Mouse (Mus musculus): Measurements from ENCODE around the gene Amn1.
A peak's percentile ranks its signal among the peaks of the same experiment; 100 is the strongest.
"Not testable (repeated sequence)": the region's sequence is repeated elsewhere in the genome, so short reads cannot be mapped to it uniquely, and the experiment has no call there.

Gene Amn1

DNA sequence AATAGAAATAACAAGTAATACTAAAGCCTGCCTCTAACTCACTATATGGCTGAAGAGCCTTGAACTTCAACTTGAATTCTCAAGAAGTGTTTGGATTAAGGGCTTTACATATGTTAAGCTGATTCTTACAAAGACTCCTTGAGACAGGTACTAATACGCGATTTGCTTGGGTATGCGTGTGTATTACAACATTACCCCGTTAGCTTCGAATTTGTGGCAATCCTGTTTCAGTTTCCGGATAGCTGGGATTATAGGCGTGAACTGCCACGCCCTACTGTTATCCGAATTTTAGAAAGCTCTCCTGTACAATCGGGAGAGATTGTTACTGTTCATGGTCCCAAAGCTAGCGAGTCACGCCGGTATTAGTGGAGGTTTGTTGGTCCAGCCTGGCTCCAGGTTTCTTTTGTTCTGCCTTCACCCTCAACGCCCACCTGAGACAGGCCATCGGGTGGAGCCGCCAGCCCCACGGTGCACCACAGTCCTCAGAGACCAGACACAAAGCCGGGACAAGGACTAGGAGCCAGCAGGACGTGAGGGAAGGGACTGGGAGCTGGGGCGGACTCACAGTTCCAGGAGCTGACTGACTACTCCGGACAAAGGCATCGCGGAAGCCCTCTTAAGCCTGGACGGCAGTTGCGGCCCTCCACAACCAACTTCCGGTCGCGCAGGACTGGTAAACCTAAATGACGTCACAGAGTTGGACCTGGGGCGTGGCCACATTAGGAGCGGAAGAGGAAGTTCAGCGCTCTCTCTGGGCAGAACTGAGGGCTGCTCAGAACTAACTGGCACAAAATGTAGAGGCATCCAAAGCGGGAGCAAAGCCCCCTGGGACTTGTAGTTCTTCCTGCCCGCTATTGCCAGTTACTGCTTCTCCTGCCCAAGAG lies at the start of gene Amn1:
Amn1 (minus strand) TSS at position 672 of the 884 bp plus-strand sequence.
- DNase-seq (ENCODE audit: low spot score) = peak; percentile 87

DNA sequence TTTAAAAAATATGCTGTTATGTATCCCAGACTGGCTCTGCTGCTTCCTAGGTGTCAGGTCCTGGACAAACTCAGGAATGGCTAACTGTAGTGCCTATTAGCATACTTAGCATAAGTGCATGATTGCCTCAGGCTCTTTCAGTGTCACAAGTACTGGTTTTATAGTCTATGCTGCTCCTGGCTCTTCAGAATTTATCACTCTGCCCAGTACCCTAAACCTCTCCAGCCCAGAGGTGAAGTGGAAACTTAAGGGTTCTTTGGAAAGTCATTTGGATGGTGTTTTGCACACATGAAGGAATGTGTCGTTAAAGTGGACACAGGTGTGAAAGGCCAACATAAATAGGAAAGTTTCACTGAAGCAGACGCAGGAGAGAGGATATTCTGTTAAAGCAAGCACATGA lies 48.3 kb upstream of the Amn1 start:
- DNase-seq (ENCODE audit: low spot score) = no peak

DNA sequence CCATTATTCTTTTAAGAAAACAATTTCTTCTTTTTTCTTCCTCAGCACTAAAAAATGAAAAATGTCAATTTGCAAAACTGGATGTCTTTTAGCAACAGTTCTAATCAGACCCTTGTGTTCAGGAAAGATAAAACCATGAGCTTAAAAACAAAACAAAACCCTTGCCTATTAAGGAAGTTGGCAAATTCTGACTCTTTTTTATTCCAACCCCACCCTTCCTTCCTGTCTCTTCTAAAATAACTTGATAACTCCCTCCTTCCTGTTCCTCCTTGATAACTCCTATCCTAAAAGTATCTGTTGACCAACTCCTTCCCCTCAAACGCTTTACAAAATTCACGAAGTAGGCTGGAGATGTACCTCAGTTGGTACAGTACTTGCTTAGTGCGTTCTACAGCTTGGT lies 45.4 kb upstream of the Amn1 start:
- DNase-seq (ENCODE audit: low spot score) = no peak

DNA sequence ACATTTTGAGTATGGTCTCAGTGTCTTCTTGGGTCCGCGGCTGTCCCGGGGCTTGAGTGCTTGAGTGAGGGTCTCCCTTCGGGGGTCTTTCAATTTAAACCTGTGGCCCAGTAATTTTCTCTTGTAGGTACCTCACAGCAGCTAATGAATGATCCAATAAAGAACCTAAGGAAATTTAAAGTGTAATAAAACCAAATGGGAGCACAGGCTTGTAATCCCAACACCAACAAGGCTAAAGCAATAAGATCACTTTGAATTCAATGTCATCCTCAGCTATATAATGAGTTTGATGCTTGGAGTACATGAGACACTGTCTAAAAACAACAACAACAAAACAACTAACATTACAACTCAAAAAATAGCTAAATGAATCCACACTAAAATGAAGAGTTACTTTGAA lies 36.2 kb upstream of the Amn1 start:
- no peak for DNase-seq (ENCODE audit: low spot score)

DNA sequence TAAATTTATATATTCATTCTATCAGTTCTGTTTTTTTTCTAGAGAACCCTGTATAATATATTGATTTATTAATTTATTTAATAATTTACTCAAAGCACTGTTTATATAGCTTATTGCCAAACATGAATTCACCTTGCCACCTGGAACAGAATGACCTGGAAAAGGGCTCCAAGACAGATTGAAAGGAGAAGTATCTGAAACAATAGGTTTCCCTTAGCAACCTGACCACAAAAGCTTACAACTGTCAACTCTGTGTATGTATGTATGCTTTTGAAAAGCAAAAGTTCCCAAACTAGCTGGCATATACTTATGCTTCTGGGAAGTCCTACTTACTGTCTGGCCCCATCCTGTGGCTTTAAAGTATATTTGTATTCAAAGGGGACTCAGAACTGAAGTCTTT lies 32.8 kb upstream of the Amn1 start:
- no peak for DNase-seq (ENCODE audit: low spot score)

DNA sequence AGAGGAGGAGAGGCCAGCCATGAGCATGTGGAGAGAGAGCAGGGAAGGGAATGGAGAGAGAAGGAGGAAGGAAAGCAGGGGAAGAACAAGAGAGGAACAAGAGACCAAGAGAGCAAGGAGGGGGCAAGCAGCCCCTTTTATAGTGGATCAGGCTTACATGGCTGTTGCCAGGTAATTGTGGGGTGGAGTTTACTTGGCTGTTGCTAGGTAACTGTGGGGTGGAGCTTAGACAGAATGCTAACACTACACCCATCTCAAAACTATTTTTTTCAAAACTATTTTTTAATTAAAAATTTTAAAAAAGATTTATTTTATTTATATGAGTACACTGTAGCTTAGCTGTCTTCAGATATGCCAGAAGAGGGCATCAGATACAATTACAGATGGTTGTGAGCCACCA lies 10.1 kb upstream of the Amn1 start:
- no peak for DNase-seq (ENCODE audit: low spot score)

DNA sequence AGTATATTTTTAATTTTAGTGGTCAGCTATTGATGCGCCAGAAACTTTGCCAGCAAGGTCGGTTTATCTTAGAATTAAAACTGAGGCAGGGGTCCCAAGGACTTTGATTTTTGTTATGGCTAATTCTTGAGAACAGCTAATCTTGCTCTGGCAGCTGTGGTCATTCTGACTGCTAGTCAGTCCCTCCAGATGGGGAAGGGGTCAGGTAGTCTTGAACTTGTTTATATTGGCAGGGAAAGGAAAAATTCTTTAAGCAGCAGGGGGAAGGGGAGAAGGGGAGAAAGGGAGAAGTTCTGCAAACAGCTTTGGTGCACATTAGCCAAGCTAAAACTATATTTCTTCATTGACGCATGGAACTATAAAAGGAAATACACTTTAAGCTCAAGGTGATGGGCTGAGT lies 8.6 kb upstream of the Amn1 start:
- no peak for DNase-seq (ENCODE audit: low spot score)

DNA sequence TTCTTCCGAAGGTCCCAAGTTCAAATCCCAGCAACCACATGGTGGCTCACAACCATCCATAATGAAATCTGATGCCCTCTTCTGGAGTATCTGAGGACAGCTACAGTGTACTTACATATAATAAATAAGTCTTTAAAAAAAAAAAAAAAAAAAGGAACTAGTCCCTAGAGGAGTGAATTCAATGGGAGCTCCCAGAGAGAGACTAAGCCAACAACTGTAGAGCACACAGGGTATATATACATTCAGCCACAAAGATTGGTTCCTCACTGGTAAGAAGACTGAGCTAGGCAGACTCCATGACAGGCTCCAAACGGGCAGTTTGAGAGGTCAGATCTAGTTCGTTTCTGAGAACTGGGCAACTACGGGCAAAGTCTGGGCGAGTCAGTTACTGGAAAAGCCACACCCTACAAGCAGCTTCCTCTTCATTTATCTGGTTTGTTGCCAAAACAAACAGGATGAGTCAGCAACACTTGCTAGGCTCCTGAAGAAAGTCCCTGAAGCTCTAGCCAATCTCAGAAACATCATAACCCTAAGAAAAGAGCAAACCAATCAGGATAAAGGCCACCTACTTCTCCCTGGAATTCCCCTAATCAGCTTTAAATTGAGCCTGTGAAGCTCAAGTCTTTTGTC lies 4.9 kb upstream of the Amn1 start:
- no peak for DNase-seq (ENCODE audit: low spot score)

DNA sequence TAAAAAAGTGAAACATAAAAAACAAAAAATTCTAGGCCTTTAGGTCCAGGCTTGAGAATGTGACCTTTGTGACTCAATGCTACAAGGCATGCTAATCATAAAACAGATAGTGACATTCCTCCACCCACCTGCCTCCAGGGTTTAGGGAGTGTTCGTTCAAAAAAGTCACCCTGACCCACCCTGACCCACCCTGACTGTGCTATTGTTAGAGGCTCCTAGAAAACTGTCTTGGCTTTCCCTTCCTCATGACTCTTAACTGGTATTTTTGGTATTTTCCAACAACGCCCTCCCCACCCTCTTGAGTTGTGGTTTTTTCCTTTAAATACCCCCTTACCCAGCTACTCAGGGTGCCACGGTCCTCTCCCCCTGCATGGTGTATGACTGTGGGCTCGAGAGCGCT lies 3.4 kb upstream of the Amn1 start:
- not testable (repeated sequence) for DNase-seq (ENCODE audit: low spot score)

DNA sequence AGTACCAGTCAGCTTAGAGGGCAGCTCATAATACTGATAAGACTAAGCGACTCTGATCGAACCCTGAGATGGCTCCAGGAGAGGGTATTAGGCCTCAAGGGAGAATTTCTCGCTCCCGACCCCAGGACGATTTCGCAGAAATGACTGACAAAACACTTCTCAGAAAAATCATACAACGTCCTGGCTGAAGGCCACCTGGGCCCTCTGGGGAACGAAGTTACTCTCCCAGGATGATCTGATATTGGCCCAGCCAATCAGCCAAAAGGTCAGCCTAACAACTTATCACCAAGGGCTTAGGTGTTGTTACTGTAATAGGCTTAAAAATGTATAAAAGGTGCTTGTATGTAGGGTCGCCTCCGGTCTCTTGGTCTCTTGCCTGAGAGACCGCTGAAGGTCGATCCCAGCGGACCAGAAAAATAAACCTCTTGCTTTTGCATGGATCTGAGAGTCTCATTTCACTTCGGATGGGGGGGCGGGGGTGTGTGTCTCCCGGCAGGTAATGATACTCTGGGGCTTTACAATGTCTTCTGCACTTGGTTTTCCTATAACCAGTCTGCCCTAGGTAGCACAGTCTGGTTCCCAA lies 919 bp upstream of the Amn1 start:
- no peak for DNase-seq (ENCODE audit: low spot score)

DNA sequence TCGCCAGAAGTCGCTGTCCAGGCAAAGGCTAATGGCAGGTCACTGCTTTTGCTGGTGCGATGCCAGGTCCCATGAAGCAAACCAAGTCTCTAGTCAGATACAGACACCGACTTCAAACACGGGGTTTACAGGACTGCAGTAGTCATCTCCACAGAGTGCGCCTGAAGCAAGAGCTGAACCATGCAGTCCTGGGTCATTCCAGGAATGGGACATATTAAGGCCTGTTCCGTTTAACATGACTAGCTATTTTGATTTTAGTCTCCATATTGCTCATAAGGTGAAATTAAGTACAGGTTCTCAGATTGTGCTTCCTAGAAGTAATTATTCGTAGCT lies 379 bp upstream of the Amn1 start:
- no peak for DNase-seq (ENCODE audit: low spot score)

DNA sequence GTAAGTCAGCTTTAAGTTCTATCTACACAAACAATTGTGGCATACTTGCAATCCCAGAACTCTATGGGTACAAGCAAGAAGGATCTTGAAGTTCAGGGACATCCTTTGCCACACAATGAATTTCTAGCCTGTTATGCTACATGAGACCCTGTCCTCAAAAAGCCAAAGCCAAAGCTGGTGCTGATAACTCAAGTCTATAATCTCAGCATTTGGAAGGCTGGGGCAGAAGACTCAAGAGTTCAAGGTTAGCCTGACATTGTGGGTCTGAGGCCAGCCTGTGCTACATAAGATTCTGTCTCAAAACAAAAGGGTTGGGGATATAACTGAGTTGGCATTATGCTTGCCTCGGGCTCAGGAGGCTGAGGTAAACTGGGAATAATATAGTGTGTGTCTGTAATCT lies 1.1 kb downstream of the Amn1 start:
- no peak for DNase-seq (ENCODE audit: low spot score)

DNA sequence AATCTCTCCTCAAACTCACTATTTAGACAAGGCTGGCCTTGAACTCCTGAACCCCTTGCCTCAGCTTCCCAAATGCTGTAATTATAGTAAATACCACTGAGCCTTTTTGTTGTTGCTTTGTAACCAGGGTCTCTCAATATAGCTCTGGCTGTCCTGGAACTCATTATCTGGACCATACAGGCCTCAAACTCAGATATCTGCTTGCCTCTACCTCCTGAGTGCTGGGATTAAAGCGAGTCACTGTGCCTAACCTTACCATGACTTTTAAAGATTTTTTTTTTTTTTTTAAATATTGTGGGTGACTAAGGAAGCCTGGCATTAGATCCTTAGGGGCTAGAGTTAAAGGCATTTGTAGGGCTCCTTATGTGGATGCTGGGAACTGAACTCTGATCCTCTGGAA lies 4.5 kb downstream of the Amn1 start:
- DNase-seq (ENCODE audit: low spot score) = no peak

DNA sequence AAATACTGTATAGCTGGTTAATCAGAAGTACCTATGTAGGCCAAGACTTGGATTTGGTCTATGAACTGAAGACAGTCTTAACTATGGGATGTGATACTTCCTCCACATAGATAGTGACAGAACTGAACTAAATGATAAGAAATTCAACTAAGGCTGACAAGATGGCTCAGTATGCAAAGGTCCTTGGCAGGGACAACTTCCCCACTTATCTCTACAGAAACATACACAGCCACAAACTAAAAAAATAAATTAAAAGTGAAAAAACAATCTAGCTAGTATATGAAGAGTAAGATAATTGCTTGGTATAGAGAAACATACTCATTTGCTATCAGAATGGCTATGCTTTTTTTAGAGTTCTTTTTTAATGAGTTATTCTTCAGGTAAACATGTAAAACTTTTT lies 9.4 kb downstream of the Amn1 start:
- no peak for DNase-seq (ENCODE audit: low spot score)

DNA sequence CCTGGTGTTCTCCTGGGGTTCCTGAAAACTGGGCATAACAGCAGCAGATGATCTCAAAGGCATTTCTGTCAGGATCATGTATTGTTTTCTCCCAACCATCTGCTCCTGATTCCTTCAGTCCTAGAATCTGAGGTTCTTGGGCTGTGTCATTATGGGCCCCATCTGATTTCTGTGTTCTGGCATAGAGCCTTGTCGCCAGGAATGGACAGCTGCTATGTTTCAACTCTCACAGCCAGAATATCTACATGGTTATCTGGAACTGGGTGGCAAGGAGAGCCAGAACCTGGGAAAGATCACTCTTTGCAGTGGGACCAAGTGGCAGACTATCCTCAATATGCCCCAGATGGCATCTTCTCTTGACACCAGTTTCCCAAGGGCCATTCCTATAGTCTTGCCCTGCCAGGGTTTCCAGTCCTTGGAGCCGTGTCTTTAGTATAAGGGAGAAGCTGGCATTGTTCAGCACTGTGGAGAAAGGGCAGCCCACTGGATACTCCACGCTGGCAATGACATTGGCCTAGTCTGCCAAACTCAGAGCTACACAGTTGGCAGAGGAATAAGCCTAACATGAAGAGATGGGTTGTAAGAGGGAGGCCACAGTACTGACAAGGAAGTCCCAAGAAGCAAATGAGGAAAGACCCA lies 13.5 kb downstream of the Amn1 start:
- DNase-seq (ENCODE audit: low spot score) = no peak

DNA sequence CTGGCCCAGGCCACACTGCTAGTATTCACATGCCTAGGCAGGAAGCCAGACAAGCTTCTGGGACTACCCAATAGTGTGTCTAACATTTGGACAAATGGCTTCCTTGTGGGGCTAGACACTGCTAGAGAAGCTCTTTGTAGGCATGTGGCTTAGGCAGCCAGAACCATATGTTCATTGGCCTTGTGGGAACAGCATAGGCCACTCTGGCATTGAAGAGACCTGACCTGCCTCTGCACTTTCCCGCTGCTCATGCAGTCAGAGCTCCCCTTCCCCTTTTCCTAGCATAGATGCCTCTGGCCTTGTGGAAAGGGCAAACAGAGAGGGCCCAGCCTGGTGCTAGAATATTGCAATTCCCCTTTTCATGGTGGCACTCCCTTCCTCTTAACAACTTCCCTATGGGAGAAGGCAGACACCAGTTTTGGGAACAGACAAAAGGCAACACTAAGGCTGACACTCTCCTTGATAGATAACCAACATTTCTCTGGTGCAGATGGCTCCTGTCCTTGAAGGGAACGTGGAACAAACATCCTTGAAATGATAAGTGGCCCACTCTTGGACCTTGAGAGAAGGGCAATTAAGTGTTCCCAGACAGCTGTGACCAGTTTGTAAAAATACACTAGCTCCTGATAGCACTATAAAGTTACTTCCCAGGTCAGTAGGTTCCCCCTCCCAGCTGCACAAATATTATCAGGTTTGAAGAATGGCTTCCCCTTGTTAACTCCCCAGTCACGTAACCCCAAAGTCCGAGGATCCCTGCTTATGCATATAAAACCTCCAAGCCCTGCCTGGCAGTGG lies 14.5 kb downstream of the Amn1 start:
- no peak for DNase-seq (ENCODE audit: low spot score)

DNA sequence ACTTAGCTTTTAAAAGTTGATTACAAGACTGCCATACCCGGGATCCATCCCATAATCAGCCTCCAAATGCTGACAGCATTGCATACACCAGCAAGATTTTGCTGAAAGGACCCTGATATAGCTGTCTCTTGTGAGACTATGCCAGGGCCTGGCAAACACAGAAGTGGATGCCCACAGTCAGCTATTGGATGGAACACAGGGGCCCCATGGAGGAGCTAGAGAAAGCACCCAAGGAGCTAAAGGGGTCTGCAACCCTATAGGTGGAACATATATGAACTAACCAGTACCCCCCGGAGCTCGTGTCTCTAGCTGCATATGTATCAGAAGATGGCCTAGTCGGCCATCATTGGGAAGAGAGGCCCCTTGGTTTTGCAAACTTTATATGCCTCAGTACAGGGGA lies 18.5 kb downstream of the Amn1 start:
- not testable (repeated sequence) for DNase-seq (ENCODE audit: low spot score)

DNA sequence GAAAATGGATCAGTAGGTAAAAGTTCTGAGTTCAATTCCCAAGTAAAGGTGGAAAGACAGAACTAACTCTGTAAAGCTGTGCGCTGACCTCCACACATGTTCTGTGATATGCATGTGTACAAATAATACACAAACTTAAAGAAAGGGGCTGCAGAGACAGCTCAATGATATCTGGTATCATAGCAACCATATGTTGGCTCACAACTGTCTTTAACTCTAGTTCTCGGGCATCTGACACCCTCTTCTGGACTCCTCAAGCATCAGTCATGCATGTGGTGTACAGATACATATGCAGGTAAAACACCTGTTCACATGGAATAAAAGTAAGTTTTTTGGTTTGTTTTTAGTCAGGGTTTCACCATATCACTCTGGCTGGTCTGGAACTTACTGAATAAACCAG lies 20.1 kb downstream of the Amn1 start:
- no peak for DNase-seq (ENCODE audit: low spot score)

DNA sequence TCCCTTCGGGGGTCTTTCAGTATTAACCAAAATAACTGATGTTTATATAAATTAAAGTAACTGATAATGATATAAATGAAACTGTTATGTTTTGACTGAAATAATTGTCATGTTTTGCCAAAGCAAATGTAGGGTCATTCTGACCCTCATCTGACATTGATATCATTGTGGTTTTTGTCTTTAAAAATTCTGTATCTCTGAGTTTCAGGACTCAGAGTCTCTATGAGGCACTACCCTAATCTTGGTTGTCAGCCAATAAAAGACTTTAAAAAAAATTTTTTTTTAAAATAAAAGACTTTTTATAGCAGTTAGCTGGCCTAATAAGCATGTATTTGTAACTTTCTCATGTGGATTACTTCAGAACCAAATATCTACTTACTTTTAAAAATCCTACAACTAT lies 20.8 kb downstream of the Amn1 start:
- no peak for DNase-seq (ENCODE audit: low spot score)

DNA sequence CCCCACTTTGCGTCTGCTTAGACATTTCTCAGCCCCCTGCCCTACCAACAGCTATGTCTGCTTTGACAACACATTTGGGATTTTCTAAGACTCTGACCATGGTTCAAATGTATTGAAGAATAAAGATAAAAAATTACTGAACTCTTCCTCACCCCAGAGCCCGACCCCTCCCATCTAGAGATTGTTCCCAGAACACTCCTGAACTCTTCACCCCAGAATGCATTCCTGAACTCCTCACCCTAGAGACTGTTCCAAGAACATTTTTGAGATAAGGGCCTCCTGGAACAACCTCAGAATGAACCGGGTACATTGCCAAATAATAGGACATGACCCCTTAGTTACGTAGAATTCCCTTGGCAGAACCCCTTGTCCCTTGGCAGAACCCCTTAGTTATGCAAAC lies 21.5 kb downstream of the Amn1 start:
- not testable (repeated sequence) for DNase-seq (ENCODE audit: low spot score)

DNA sequence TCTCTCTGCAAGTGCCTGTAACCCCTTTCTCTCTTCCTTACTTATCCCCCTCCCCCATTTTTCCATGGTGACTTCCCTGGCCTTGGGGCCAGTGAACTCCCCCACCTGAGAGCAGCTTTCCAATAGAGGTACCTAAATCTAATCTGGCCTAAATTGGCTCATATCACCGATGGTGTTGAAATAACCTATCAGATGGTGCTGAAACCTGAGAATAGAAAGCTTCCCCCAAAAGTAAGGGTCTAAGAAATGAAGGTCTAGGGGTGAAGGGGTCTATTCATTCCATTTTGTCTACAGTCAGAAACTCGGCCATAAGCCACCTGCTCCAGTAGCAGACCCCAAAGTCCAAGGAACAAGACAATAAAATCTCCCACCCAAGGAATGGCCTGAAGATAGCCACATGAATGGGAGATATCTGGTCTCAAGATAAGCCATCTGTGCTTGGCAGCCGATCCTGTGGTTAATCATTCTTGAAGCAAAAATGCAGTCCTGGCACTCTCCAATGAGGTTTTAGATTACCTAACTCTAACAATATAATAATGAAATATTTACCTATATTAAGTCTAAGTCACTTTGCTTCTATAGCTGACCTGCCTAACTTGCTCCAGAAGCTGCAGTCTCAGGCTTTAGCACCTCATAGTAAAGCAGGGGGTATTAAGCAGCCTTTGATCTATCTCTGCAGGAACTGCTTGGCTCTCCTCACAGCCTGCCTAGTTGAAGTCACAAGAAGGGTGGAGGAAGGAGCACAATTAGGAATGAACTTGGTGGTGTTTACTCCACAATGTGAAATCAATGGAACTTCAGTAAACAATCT lies 33.3 kb downstream of the Amn1 start:
- DNase-seq (ENCODE audit: low spot score) = no peak

Measured in ovary, postnatal 10 days (tissue).